ENCODE assay signal across 9 mouse cellular contexts in the genomic region with DNA sequence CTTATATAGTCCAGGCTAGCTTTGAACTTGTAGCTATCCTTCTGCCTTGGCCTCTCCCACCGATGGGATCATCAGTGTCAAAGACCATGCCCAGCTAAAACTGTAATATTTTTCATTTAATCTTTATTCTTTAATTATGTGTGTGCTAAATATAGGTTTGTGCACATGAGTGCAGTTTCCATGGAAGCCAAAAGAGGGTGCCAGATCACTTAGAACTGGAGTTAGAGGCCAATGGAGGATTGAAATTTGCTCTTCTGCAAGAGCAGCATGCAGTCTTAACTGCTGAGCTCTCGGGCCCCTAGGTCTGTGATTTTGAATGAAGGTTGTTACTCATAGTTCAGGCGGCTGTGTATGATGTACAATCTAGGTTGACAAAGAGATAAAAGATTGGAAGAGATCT.
A peak's percentile ranks its signal among the peaks of the same experiment; 100 is the strongest.
DNase-seq lines count a peak whose midpoint lies in the region; ATAC-seq lines count a peak whose summit lies in the region.
"Had no signal": no experiment of that assay in that cellular context is flagged by ENCODE, and none has a peak within 500 bp of the region (broad histone marks: within the 10 kb centered on the region; RNA-seq: fewer than 3 reads in every experiment).

No protein-coding gene starts in this region.

- ATAC-seq in cerebellum, adult (ENCODE audit: insufficient number of reproducible peaks, low FRiP score, low TSS enrichment), result no peak
- no peak for ATAC-seq in erythroblast, adult 5-6 weeks (replicated peaks; ENCODE audit: low FRiP score, poor library complexity, severe bottlenecking)
- no peak for ATAC-seq in activated CD4-positive, CD25-positive, alpha-beta regulatory T cell, adult 4 months

- peak; percentile 26 for DNase-seq in cerebellum, adult 9-10 months
- DNase-seq in layer of hippocampus, adult 9-11 months, result peak; percentile 8
- no peak for DNase-seq in layer of hippocampus, adult 9-10 months (ENCODE audit: low spot score)
- DNase-seq in ZHBTc4 (ENCODE audit: low read depth, low spot score), result peak; percentile 7
- DNase-seq in mesoderm, embryonic 11.5 days (ENCODE audit: low read depth, low spot score), result peak; percentile 6
- DNase-seq: heart, postnatal 36 days had no signal
